Mouse (Mus musculus) hindbrain, embryonic 16.5 days (tissue): Measurements from ENCODE around the gene Limd1. TPM values are rescaled to one million over a fixed set of nuclear protein-coding genes. Genes with fewer than 3 reads are reported as not detected.

Experiments
- ATAC-seq: fragments of 200-750 bp; cut with Nextera tagmentation; 2 replicates; pipeline ENCODE4 v1.8.0; 2017; ENCODE audit warnings: moderate TSS enrichment, moderate library complexity
- H3K27ac ChIP-seq: fragments of 300-500 bp; sonication (generic); 2 replicates; pipeline ENCODE4 v1.5.1; 2014; ENCODE audit warnings: low read depth, mild to moderate bottlenecking, control low read depth, low read length, moderate library complexity
- H3K27me3 ChIP-seq: fragments of 300-500 bp; sonication (generic); replicated peaks from 2 replicates; pipeline ENCODE4 v1.6.1; 2014; ENCODE audit warnings: low read length; ENCODE audit not compliant: control insufficient read depth, insufficient read depth
- H3K36me3 ChIP-seq: fragments of 300-500 bp; sonication (generic); 2 replicates; pipeline ENCODE4 v1.6.1; 2014; ENCODE audit warnings: mild to moderate bottlenecking, low read length, moderate library complexity, mixed read lengths; ENCODE audit not compliant: control insufficient read depth, insufficient read depth
- H3K4me1 ChIP-seq: fragments of 300-500 bp; sonication (generic); 2 replicates; pipeline ENCODE4 v1.6.1; 2014; ENCODE audit warnings: low read depth, low read length; ENCODE audit not compliant: control insufficient read depth, insufficient read depth
- H3K4me2 ChIP-seq: fragments of 300-500 bp; sonication (generic); 2 replicates; pipeline ENCODE4 v1.6.1; 2014; ENCODE audit warnings: mild to moderate bottlenecking, low read length, control low read depth, moderate library complexity
- H3K4me3 ChIP-seq: fragments of 300-500 bp; sonication (generic); 2 replicates; pipeline ENCODE4 v1.5.1; 2014; ENCODE audit warnings: mild to moderate bottlenecking, low read length, control low read depth, moderate library complexity
- H3K9ac ChIP-seq: fragments of 300-500 bp; sonication (generic); 2 replicates; pipeline ENCODE4 v1.6.1; 2014; ENCODE audit warnings: low read depth, mild to moderate bottlenecking, control low read depth, low read length, moderate library complexity
- H3K9me3 ChIP-seq: fragments of 300-500 bp; sonication (generic); 2 replicates; pipeline ENCODE4 v1.6.1; 2014; ENCODE audit warnings: mild to moderate bottlenecking, low read length, moderate library complexity; ENCODE audit not compliant: control insufficient read depth
- WGBS: fragments of 180-500 bp; shearing (Covaris S2); extraction: QIAGEN DNeasy Blood & Tissue Kit; methylation state at CpG from one replicate; pipeline ENCODE4 v1.1.7; 2014; 5-methylcytosine and 5-hydroxymethylcytosine counted together
- polyA plus RNA-seq: library from polyadenylated mRNA; unstranded; fragments of >200 nt; fragmentation: Nextera tagmentation; extraction: Ambion mirVana; gene quantifications from 2 replicates; pipeline ENCODE4 v1.2.1, GENCODE M21; 2015

The Limd1 gene
- polyA plus RNA-seq, 1 experiment from 2014 or later, result 12.2 TPM

- Histone ChIP-seq H3K27ac (no peak overlapping the region; the same call in 1 of the 2 replicates), H3K4me1 (peaks cover 6% of the 10 kb centered on the region; the same call in 1 of the 2 replicates), H3K4me3 (peak overlapping the region; percentile 50), H3K9me3 (no peaks in the 10 kb centered on the region), H3K9ac (peak overlapping the region; percentile 58), H3K27me3 (no peaks in the 10 kb centered on the region), H3K36me3 (no peaks in the 10 kb centered on the region), H3K4me2 (peak overlapping the region; percentile 57)
- peak; percentile 29 for ATAC-seq
- WGBS, result 23% methylated on average over 17 of the region's 17 CpGs
Measured at GRCm38 (mm10) chr9:123479196-123479669, 727 bp downstream of the Limd1 start.

- H3K9ac ChIP-seq, result no peak overlapping the region
- WGBS, result 94% methylated on average over 8 of the region's 8 CpGs
Measured at GRCm38 (mm10) chr9:123479876-123480252, 1.4 kb downstream of the Limd1 start.

DNA sequence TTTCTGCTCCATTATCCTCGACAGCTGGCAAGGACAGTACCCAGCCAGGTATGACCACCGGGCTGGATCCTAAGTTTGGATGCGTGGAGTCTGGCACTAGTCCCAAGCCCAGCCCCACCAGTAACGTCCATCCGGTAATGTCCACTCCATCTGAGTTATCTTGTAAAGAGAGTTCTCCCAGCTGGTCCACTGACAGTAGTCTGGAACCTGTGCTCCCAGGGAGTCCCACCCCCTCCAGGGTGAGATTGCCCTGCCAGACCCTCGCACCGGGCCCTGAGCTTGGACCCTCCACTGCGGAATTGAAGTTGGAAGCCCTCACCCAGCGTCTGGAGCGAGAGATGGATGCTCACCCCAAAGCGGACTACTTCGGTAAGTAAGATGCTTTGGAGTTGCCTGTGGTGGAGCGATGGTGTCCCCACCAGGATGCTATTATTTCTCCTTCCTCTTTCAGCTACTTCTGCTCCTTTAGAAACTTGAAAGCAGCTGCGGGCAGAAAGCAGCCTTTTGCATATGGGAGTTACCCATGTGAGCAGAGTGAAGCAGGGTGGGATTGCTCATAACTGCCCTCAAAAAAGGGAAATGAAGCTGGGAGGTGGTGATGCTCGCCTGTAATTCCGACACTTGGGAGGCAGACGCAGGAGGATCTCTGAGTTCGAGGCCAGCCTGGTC is 1.9 kb downstream of the Limd1 start:
- H3K4me3 ChIP-seq, result no peak overlapping the region

More at GRCm38 (mm10) chr9:123479876-123480252, 1.4 kb downstream of the Limd1 start:
- no peak overlapping the region for H3K27ac ChIP-seq
- H3K4me2 ChIP-seq, result peak overlapping the region; percentile 57
- H3K4me1 ChIP-seq, result peaks cover 6% of the 10 kb centered on the region; the same call in 1 of the 2 replicates
- no peak overlapping the region for H3K4me3 ChIP-seq
- no peaks in the 10 kb centered on the region for H3K27me3 ChIP-seq
- no peak for ATAC-seq
- no peaks in the 10 kb centered on the region for H3K9me3 ChIP-seq
- no peaks in the 10 kb centered on the region for H3K36me3 ChIP-seq

DNA sequence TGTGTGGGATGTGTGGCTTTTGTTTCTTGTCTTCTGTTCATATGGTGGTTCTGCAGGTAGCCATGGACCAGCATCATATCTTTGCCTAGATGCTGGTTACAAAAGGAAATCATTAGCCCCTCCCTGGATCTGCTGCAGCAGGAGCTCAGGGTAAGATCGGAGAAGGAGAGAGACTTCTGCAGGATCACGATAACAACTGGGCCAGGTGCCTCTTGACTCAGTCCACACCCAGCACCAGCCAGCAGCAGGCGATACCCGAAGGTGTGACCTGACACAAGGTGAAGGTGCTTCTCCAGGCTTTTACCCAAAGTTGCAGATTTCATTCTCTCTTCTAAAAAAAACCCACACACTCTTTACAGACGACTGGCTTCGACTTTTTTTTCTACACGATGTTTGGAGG is 2.6 kb downstream of the Limd1 start:
- ATAC-seq, result no peak
- WGBS, result 75% methylated on average over 7 of the region's 7 CpGs
- no peaks in the 10 kb centered on the region for H3K27me3 ChIP-seq
- H3K4me3 ChIP-seq, result no peak overlapping the region
- H3K4me1 ChIP-seq, result peaks cover 6% of the 10 kb centered on the region; the same call in 1 of the 2 replicates
- H3K9ac ChIP-seq, result no peak overlapping the region
- H3K36me3 ChIP-seq, result no peaks in the 10 kb centered on the region
- no peak overlapping the region for H3K27ac ChIP-seq
- H3K4me2 ChIP-seq, result peak overlapping the region; percentile 57
- H3K9me3 ChIP-seq, result no peaks in the 10 kb centered on the region

More for the DNA sequence above, 1.9 kb downstream of the Limd1 start:
- Histone ChIP-seq H3K9me3 (no peaks in the 10 kb centered on the region), H3K36me3 (no peaks in the 10 kb centered on the region), H3K27me3 (no peaks in the 10 kb centered on the region), H3K4me2 (peak overlapping the region; percentile 57), H3K27ac (no peak overlapping the region), H3K4me1 (peaks cover 6% of the 10 kb centered on the region; the same call in 1 of the 2 replicates), H3K9ac (no peak overlapping the region)
- 75% methylated on average over 18 of the region's 18 CpGs for WGBS
- ATAC-seq, result no peak

- 90% methylated on average over 1 of the region's 1 CpGs for WGBS
- Histone ChIP-seq H3K4me1 (peaks cover 6% of the 10 kb centered on the region; the same call in 1 of the 2 replicates), H3K4me3 (no peak overlapping the region), H3K9me3 (no peaks in the 10 kb centered on the region), H3K27me3 (no peaks in the 10 kb centered on the region), H3K27ac (no peak overlapping the region), H3K4me2 (no peak overlapping the region), H3K36me3 (no peaks in the 10 kb centered on the region), H3K9ac (no peak overlapping the region)
- ATAC-seq, result no peak
Measured at GRCm38 (mm10) chr9:123483598-123483997, 5.1 kb downstream of the Limd1 start.

DNA sequence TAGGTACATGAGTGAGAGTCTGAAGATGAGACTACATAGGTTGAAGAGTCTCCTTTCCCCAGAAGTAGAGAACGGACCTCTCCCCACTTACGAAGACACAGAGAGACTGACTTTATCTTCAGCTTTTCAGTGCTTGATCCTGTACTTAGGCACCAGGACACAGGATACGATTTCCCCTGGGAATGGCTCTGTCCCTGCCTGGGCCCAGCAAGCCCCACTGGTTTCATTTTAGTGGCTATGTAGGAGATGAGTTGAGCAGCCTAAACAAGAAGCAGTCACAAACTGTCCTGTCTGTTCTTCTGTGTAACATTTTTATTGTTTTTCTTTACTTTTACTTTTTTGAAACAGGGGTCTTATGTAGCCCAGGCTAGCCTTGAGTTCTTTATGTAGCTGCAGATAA is 6.3 kb downstream of the Limd1 start:
- Histone ChIP-seq H3K27ac (no peak overlapping the region), H3K36me3 (no peaks in the 10 kb centered on the region), H3K9ac (no peak overlapping the region), H3K4me2 (no peak overlapping the region), H3K27me3 (no peaks in the 10 kb centered on the region), H3K9me3 (no peaks in the 10 kb centered on the region), H3K4me3 (no peak overlapping the region), H3K4me1 (peaks cover 6% of the 10 kb centered on the region; the same call in 1 of the 2 replicates)
- ATAC-seq, result no peak
- 92% methylated on average over 3 of the region's 3 CpGs for WGBS

DNA sequence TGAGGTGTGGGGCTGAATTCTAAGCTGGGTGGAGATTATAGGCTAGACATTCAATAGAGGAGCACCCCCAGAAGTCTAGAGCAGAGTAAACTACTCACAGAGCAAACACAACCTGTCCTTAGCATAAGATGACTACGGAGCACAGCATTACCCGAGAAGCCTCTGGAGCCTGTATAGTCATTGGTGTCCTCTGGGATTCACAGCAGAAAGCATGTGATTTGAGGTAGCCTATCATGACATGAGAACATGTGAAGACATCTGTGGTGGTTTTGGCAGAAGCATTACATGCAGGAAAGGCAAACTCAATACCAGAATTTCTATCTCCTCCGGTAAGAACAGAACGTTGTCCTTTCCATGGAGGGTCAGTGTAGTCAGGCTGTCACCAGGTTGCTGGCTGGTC is 7.1 kb downstream of the Limd1 start:
- no peak overlapping the region for H3K27ac ChIP-seq
- H3K27me3 ChIP-seq, result no peaks in the 10 kb centered on the region
- H3K4me1 ChIP-seq, result 0 out of 2 replicates have a peak, but pooled peaks cover 2% of the 10 kb centered on the region
- no peak overlapping the region for H3K4me2 ChIP-seq
- no peaks in the 10 kb centered on the region for H3K9me3 ChIP-seq
- 85% methylated on average over 4 of the region's 4 CpGs for WGBS
- no peaks in the 10 kb centered on the region for H3K36me3 ChIP-seq
- no peak overlapping the region for H3K4me3 ChIP-seq
- no peak overlapping the region for H3K9ac ChIP-seq
- no peak for ATAC-seq

GRCm38 (mm10) chr9:123486635-123487034 is 8.1 kb downstream of the Limd1 start:
- H3K4me1 ChIP-seq, result no peaks in the 10 kb centered on the region; the same call in 1 of the 2 replicates
- H3K9ac ChIP-seq, result no peak overlapping the region
- 78% methylated on average over 3 of the region's 3 CpGs for WGBS

DNA sequence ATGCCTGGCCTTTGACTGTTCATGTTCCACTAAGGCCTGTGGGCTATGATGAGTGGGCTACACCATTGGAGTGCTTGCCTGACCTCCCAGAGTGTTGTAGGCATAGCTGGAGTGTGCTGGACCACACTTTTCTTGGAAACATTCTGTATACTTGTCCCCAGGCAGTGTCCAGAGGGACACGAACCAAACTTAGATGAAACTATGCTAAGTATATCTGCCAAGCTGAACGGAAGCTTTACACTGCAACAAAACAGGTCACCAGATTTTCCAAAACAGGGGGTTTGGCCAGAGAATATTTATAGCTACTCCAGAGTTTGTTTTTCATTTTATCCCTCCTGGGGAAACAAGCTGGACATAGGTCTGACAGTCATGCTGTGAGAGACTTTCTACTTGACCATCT is 10.6 kb downstream of the Limd1 start:
- H3K4me3 ChIP-seq, result no peak overlapping the region
- no peaks in the 10 kb centered on the region for H3K9me3 ChIP-seq
- ATAC-seq, result no peak
- no peaks in the 10 kb centered on the region for H3K36me3 ChIP-seq
- no peak overlapping the region for H3K4me2 ChIP-seq
- peaks cover 4% of the 10 kb centered on the region; the same call in 1 of the 2 replicates for H3K4me1 ChIP-seq
- H3K9ac ChIP-seq, result no peak overlapping the region
- no peaks in the 10 kb centered on the region for H3K27me3 ChIP-seq
- no peak overlapping the region for H3K27ac ChIP-seq
- WGBS, result 76% methylated on average over 2 of the region's 2 CpGs

More at GRCm38 (mm10) chr9:123486635-123487034, 8.1 kb downstream of the Limd1 start:
- Histone ChIP-seq H3K9me3 (no peaks in the 10 kb centered on the region), H3K36me3 (no peaks in the 10 kb centered on the region), H3K27me3 (no peaks in the 10 kb centered on the region), H3K27ac (no peak overlapping the region), H3K4me2 (no peak overlapping the region), H3K4me3 (no peak overlapping the region)
- no peak for ATAC-seq
